Mouse (Mus musculus): Measurements from ENCODE around the gene Ift172.

Ift172 gene

DNA sequence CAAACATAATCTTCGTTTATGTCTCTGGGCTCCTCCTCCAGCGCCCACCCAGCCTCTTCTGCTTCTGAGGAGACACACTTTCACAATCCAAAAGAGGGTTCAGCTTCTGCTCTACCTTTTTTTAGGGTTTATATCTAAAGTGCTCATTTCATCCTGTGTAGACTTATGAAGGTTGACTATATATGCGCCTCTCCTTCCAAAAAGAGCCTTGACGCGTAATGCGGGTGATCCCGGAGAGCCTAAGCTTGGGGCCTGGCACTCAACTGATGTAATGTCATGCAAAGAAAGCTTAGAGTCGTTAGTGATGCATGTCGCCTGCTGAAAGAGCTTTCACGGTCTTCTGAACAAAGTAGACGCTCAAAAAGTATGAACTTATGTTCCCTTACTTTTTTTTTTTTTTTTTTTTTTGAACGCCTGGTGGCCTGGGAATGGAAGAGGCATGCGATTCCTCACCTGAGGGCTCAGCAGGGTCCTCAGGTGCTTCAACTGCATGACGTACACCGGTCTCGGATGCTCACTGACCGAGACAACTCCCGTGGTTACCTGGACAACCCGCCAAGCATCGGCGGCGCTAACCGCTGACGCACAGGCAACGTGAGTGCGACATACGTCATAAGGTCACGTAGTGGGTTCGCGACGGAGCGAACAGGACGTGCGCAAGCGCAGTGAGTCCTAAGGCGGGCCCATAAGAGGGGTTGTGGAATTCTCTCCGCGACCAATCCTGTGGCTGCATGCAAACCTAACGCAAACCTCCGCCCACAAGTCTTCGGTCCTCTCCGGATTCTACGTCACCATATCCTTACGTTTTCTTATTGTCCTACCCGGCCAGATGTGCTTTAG is at the start of gene Ift172:
Gene Ift172, minus strand, starts transcription at position 596 of the 840 bp plus-strand sequence.
- DNase-seq, result peak; percentile 95 to 97

GRCm38 (mm10) chr5:31328255-31328654 is 37.3 kb upstream of the Ift172 start:
- peak; percentile 45 to 75 for DNase-seq

DNA sequence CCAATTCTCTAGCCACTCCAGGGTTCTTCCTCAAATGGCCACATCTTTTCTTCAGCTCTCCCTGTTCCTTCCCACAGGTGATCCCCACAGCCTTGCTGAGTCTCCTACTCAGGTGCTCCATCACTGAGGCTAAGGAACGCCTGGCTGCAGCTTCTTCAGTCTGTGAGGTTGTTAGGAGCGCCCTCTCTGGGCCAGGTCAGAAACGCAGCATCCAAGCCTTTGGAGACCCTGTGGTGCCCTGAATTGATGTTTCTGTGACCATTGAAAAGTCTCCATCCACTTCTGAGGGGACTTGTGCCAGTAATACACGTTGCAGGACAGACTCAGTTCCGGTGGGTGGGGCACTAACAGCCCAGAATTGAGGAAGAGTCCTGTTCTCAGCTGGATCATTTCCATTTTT is 35.9 kb upstream of the Ift172 start:
- DNase-seq, result peak in 1 of 2 experiments; percentile 22

DNA sequence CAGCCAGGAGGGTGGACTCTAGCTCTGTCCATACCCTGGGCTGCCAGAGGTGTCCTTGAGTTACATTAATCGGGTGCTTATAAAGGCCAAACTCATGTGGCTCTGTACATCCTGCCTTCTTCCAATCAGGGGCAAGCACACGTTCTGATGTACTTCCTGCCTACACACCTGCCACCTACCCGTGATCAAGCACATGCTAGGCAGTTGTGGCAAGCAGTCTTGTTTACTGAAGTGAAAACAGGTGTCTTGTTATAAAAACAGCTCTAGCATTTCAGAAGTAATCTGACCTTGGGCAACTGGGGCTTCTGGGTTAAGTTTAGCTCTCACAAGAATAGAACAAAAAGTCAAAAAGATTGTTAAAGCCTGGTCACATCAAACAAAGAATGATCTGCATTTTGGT is 33.2 kb upstream of the Ift172 start:
- no peak for DNase-seq

DNA sequence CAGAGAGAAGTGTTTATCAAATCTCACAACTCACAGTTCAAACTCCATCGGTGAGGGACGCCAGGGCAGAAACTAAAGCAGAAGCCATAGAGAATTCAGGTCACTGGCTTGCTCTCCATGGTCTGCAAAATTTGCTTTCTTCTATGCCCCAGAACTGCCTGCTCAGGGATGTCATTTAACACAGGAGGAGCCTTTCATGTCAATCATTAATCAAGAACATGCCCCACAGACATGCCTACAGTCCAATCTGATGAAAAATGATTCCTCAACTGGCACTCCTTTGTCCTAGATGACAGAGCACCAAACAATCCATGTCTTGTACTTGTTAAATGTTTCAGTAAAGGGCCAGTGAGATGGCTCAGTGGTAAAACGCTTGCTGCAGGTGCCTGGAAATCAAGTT is 31.9 kb upstream of the Ift172 start:
- DNase-seq, result no peak

- no peak for DNase-seq
Measured at GRCm38 (mm10) chr5:31312806-31313205, 21.9 kb upstream of the Ift172 start.

GRCm38 (mm10) chr5:31303093-31303492 is 12.2 kb upstream of the Ift172 start:
- no peak for DNase-seq

DNA sequence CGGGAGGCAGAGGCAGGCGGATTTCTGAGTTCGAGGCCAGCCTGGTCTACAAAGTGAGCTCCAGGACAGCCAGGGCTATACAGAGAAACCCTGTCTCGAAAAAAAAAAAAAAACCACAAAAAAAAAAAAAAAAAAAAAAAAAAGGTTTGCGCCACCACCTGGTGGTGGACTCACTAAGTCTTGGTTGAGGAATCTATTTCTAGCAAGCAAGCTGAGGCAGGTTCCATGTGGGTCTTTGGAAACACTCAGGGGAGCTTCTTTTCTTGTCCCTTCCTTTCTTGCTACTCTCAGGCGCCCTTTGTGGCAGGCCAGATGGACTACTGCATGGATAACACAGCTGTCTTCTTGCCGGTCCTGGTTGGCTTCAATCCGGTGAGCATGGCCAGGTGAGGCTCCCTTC is 10.9 kb upstream of the Ift172 start:
- no peak for DNase-seq

GRCm38 (mm10) chr5:31298486-31298885 is 7.6 kb upstream of the Ift172 start:
- DNase-seq, result no peak

DNA sequence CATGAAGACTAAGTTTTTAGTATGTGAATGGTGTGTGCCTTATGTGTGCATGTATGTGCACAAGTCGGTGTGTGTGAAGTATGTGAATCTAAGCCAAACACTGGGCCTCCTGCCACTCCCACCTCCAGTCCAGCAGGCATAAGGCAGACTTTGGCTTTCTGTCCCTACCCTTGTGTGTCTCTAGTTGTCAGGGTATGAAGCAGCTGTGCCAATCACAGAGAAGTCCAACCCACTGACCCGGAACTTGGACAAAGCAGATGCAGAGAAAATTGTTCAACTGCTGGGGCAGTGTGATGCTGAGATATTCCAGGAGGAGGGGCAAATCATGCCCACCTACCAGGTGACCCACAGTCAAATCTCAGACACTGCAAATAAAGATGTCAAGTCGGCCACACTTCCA is 7.1 kb upstream of the Ift172 start:
- DNase-seq, result no peak

DNA sequence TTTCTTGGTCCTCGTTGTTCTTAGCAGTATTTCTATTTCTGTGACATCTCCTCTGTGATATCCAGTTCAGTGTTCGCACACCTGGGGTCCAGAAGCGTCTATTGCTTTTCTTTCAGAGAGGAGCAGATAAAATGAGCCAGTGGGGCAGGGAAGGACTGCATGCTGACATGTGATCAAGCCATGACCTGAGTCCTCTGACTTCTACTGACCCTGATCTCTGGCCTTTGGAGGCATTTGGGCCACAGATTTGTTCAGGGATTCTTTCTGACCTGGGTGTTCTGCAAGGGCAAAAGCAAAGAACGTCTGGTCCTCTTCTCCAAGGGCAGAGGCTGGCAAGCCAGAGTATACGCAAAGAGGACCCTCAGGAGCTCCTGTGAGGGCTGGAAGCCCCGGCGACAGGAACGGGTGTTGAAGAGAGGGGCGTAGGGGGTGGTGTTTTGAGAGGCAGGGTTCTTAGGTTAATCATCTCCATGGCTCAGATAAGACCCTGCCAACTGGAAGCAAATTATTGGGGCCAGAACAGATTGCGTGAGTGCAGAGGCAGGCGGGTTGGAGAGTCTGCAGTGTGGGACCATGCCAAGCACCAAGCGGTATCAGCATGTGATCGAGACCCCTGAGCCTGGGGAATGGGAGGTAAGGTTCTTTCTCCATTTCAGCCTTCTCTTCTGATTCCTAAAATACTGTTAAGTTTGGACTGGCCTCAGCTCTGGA is 6.3 kb upstream of the Ift172 start, which contains the start of gene Gckr:
Gene Gckr, plus strand, starts transcription at position 397 of the 711 bp plus-strand sequence.
- no peak for DNase-seq

- peak; percentile 77 to 84 for DNase-seq
Measured at GRCm38 (mm10) chr5:31295606-31296141, 4.8 kb upstream of the Ift172 start, which contains the start of gene Fndc4. TSS of gene Fndc4 (minus strand) at chr5:31296080.

DNA sequence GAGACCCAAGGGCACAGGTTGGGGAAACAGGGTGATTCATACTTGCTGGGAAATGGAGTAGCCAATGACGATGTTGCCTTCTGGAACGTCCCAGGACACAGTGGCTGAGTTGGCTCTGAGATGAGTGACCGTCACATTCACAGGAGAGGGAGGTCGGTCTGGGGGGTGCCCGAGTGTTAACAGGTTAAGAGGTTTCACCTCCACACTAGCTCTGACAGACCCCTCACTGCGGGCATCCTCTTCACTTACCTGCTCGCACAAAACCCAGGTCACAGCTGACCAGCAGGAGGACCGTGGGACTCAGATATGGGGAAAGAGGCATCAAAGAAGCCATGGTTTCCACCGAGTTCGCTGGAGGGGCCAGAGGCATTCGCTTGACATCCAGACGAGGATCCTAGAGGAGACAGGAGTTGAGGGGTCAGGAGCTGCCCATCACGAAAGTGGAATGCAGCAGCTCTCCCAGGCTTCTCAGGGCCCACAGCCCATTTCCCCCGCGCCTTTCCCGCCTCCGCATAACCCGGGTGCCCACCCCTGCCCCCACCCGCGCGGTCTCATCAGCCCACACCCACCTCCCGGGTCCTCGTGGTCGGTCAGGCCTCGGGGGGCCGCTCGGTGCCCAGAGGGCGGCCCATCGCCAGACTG is 4.2 kb upstream of the Ift172 start:
- DNase-seq, result peak; percentile 38 to 44

DNA sequence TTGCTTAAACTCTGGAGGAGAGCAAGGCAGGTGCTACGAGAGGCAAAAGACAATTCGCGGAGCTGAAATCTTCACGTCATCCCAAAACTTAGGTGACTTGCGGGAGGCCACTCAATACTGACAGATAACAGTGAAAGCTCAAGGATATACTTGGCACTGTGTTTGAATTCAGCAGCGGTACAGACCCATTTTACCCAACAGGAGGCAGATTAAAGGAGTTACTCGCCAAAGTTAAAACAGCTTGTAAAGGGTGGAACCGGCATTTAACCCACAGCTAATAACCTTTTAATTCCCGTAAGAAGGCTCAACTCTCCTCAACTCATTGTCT is 409 bp upstream of the Ift172 start:
- DNase-seq, result no peak

- DNase-seq, result no peak
Measured at GRCm38 (mm10) chr5:31289626-31290230, 1.2 kb downstream of the Ift172 start.

GRCm38 (mm10) chr5:31288655-31289054 is 2.3 kb downstream of the Ift172 start:
- DNase-seq, result no peak

- DNase-seq, result no peak
Measured at GRCm38 (mm10) chr5:31288225-31288624, 2.7 kb downstream of the Ift172 start.

DNA sequence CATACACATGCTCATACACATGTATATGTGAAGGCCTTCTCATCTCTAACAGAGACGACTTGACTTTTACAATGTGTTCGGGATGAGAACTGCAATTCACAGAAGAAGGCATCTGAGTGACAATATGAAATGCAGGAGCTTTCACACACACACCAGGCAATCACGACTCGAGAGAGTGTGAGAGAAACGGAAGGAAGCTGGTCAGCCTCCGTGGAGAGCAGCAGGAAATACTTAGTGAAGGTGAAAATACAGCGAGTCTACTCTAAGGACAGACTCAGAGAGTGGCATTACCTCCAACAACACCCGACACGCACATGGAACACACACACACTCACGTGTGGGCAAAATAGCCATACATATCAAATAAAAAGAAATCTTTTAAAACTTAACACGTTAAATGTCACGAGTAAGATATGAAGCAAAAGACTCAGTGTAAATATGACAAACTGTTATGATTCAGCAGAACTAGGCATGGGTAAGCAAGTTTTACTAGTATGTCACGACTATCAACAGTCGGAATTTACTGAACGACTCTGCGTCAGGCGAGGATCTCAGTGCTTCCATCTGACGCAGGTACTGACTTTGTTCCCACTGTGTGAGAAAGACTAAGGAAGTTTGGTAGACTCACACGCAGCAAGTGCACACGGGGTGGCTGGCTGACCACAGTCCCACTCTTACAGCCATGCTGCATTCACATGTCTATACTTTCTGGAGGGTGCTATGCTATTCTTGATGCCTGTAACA is 11.5 kb downstream of the Ift172 start:
- no peak for DNase-seq

DNA sequence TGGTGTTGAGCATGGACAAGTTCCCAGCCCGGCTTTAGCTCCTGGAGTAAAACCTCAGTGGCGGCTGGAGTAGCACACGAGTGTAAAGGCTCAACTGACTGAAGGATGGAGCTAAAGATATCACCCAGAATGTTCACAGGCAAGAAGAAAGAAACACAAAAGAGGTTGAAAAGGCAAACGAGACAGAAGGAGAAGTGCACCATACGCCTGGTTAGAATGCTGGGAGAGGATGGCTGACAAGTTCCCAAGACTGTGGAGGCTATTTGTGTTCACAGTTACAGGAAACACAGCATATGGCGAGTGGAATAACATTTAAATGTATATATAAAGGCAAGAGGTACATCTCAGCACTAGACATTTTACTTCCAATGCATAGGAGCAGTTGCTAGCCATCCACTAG is 17.9 kb downstream of the Ift172 start:
- DNase-seq, result no peak

DNA sequence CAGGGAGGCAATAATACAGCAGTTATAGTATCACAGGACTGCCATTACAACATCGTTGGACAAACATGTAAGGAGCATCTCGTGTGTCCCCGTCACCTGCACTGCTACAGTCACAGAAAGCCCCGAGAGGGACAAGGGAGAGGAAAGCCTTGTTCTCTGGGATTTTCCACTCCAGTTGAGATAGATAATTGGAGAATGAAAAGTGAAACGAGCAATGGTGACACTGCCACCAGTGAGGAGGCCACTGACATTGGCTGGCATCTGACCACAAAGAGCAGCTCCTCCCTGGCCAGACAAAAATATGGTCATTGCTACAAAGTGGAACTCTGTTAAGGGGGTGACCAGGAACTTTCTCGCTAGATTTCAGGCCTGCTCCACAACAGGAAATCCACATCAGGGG is 23.2 kb downstream of the Ift172 start:
- DNase-seq, result no peak

- peak; percentile 62 to 76 for DNase-seq
Measured at GRCm38 (mm10) chr5:31266101-31266500, 24.8 kb downstream of the Ift172 start.

DNA sequence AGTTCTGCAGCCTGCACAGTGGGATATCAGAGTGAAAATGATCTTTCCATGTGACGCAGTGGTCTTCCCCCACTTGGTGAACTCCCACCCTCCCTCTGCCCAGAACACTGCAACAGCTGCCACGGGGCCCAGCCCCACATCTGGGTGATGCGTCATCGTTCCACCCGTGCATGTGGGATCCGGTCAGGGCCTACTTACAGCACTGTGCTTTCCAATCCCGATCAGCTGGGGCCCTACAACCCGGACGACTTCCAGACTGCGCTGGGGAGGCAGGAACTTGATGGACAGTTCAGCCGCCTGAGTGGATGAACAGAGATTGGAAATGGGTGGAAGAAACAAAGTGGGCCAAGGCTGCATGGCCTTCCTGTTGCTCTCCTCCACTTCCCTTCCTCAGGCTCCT is 33.3 kb downstream of the Ift172 start:
- DNase-seq, result no peak

Measured in cerebellum, postnatal 25 days (tissue).